Mouse (Mus musculus): ENCODE measurements around the gene Plxna2. TPM values are rescaled to one million over a fixed set of nuclear protein-coding genes. Genes with fewer than 3 reads are reported as not detected.

The Plxna2 gene
- total and polyA plus RNA-seq, 3 experiments: under 0.01 to 0.03 TPM; not detected in 1

- Histone ChIP-seq H3K79me2 (ENCODE audit: control insufficient read depth, insufficient read depth, low read length, poor library complexity) (no peaks in the 10 kb centered on the region), H3K27me3 (ENCODE audit: control insufficient read depth in 1 of 2, insufficient read depth in 2 of 2, low read length in 2 of 2) (0 out of 4 replicates have a peak, but pooled peaks cover 0 to 2% of the 10 kb centered on the region in 2 experiments), H3K9ac (ENCODE audit: control insufficient read depth, low read depth, low read length, poor library complexity, severe bottlenecking) (no peak overlapping the region)
- TF ChIP-seq USF1 (IDR thresholded peaks at IDR 0.05; ENCODE audit: low read depth, low read length): no peak
- 0 out of 2 replicates have a peak, but pooled peaks have one; percentile 26 for TF ChIP-seq ZNF384 (IDR thresholded peaks at IDR 0.05; ENCODE audit: low read depth, low read length)
- TF ChIP-seq RAD21 (IDR thresholded peaks at IDR 0.05; ENCODE audit: low read depth, low read length): no peak
- TF ChIP-seq KAT2A (conservative IDR thresholded peaks at IDR 0.05; ENCODE audit: low read depth, low read length): no peak
- peak; percentile 81 for TF ChIP-seq TCF12 (IDR thresholded peaks at IDR 0.05; ENCODE audit: low read depth, low read length)
- TF ChIP-seq MAX (IDR thresholded peaks at IDR 0.05; ENCODE audit: low read length): no peak
- 0 out of 2 replicates have a peak, but pooled peaks have one; percentile 33 for TF ChIP-seq MEF2A (IDR thresholded peaks at IDR 0.05; ENCODE audit: extremely low read depth, insufficient replicate concordance, low read depth, low read length, poor library complexity, severe bottlenecking)
- TF ChIP-seq ZKSCAN1 (IDR thresholded peaks at IDR 0.05; ENCODE audit: low read depth, low read length): no peak
- no peak for TF ChIP-seq ELF1 (IDR thresholded peaks at IDR 0.05; ENCODE audit: low read depth, low read length)
- peak; percentile 69; the same call in 1 of the 2 replicates for TF ChIP-seq MAFK (IDR thresholded peaks at IDR 0.05; ENCODE audit: borderline replicate concordance, low read depth, low read length)
- no peak for TF ChIP-seq POLR2AphosphoS2 (IDR thresholded peaks at IDR 0.05; ENCODE audit: low read length)
- peak; percentile 77 for TF ChIP-seq ETS1 (IDR thresholded peaks at IDR 0.05; ENCODE audit: low read depth, low read length)
- peak; percentile 34; the same call in 1 of the 2 replicates for TF ChIP-seq CHD2 (IDR thresholded peaks at IDR 0.05; ENCODE audit: low read length)
- 0 out of 2 replicates have a peak, but pooled peaks have one; percentile 14 for TF ChIP-seq SMC3 (IDR thresholded peaks at IDR 0.05; ENCODE audit: low read depth, low read length)
- no peak for TF ChIP-seq MAZ (IDR thresholded peaks at IDR 0.05; ENCODE audit: low read depth, low read length)
- TF ChIP-seq E2F4 (IDR thresholded peaks at IDR 0.05; ENCODE audit: borderline replicate concordance, low read depth, low read length): no peak
- TF ChIP-seq TBP (IDR thresholded peaks at IDR 0.05; ENCODE audit: low read depth, low read length): no peak
- TF ChIP-seq CTCF (IDR thresholded peaks at IDR 0.05 in 2 of 3, conservative IDR thresholded peaks at IDR 0.05 in 1 of 3; ENCODE audit: control insufficient read depth in 1 of 3, insufficient read depth in 1 of 3, low read depth in 2 of 3, low read length in 3 of 3, poor library complexity in 1 of 3, severe bottlenecking in 1 of 3): no peak
- TF ChIP-seq RCOR1 (IDR thresholded peaks at IDR 0.05; ENCODE audit: low read depth, low read length): peak; percentile 94
- no peak for TF ChIP-seq HCFC1 (IDR thresholded peaks at IDR 0.05; ENCODE audit: low read depth, low read length)
- no peak for TF ChIP-seq SIN3A (IDR thresholded peaks at IDR 0.05; ENCODE audit: low read length)
- no peak for TF ChIP-seq GABPA (IDR thresholded peaks at IDR 0.05; ENCODE audit: low read depth, low read length)
- no peak for TF ChIP-seq CHD1 (IDR thresholded peaks at IDR 0.05; ENCODE audit: low read depth, low read length)
- no peak for TF ChIP-seq USF2 (IDR thresholded peaks at IDR 0.05; ENCODE audit: borderline replicate concordance in 1 of 2, insufficient read depth in 1 of 2, low read depth in 1 of 2, low read length in 2 of 2)
- no peak for TF ChIP-seq MYB (IDR thresholded peaks at IDR 0.05; ENCODE audit: low read depth, low read length)
- TF ChIP-seq JUND (IDR thresholded peaks at IDR 0.05; ENCODE audit: low read depth, low read length): no peak
- no peak for TF ChIP-seq POLR2A (IDR thresholded peaks at IDR 0.05; ENCODE audit: control insufficient read depth in 1 of 2, insufficient read depth in 1 of 2, low read depth in 1 of 2, low read length in 2 of 2, poor library complexity in 1 of 2)
- no peak for TF ChIP-seq POLR2AphosphoS5 (IDR thresholded peaks at IDR 0.05; ENCODE audit: borderline replicate concordance, low read depth, low read length)
- no peak for TF ChIP-seq NELFE (IDR thresholded peaks at IDR 0.05; ENCODE audit: low read depth, low read length)
- no peak for TF ChIP-seq MXI1 (IDR thresholded peaks at IDR 0.05; ENCODE audit: low read depth, low read length)
- no peak for TF ChIP-seq ZMIZ1 (IDR thresholded peaks at IDR 0.05; ENCODE audit: low read depth, low read length)
- TF ChIP-seq EP300 (IDR thresholded peaks at IDR 0.05; ENCODE audit: low read depth in 1 of 2, low read length in 2 of 2): peak; percentile 81 to 92
- peak; percentile 87 for TF ChIP-seq GATA1 (IDR thresholded peaks at IDR 0.05; ENCODE audit: low read depth, low read length)
- TF ChIP-seq ZC3H11A (IDR thresholded peaks at IDR 0.05; ENCODE audit: low read depth, low read length): no peak
- TF ChIP-seq UBTF (IDR thresholded peaks at IDR 0.05; ENCODE audit: borderline replicate concordance, insufficient read depth, low read depth, low read length): no peak
- no peak for TF ChIP-seq NRF1 (IDR thresholded peaks at IDR 0.05; ENCODE audit: insufficient read depth, low read depth, low read length, poor library complexity, severe bottlenecking)
- TF ChIP-seq MYC (IDR thresholded peaks at IDR 0.05; ENCODE audit: low read depth, low read length): no peak
- TF ChIP-seq BHLHE40 (IDR thresholded peaks at IDR 0.05; ENCODE audit: borderline replicate concordance, low read depth, low read length): peak; percentile 20; the same call in 1 of the 2 replicates
Measured at GRCm38 (mm10) chr1:194847014-194847413, 229.0 kb downstream of the Plxna2 start.

More at GRCm38 (mm10) chr1:194847014-194847413, 229.0 kb downstream of the Plxna2 start:
- Histone ChIP-seq H3K27ac (ENCODE audit: control insufficient read depth, low read depth, low read length) (no peak overlapping the region), H3K9me3 (replicated peaks; ENCODE audit: insufficient read depth, low read length) (no peaks in the 10 kb centered on the region), H3K36me3 (ENCODE audit: control insufficient read depth in 1 of 2, insufficient read depth in 2 of 2, low read length in 2 of 2) (peaks cover 0 to 9% of the 10 kb centered on the region in 2 experiments; a peak in 2 of 4 replicates), H3K4me3 (ENCODE audit: control insufficient read depth in 1 of 2, insufficient read depth in 1 of 2, low read depth in 2 of 2, low read length in 2 of 2) (no peak overlapping the region), H3K4me1 (ENCODE audit: control insufficient read depth in 1 of 2, insufficient read depth in 2 of 2, low read length in 2 of 2) (peaks cover 6 to 13% of the 10 kb centered on the region in 2 experiments)
- DNase-seq (ENCODE audit: low read depth, low spot score): peak; percentile 87

All from MEL (cell line).